Mouse (Mus musculus) heart, adult 2 months (tissue): ENCODE measurements around the gene Fam98b.

Experiments
- CTCF ChIP-seq: fragments of 200-600 bp; IDR thresholded peaks from 2 replicates; pipeline ENCODE4 v1.8.1; 2022; ENCODE audit warnings: antibody characterized with exemption, mild to moderate bottlenecking, moderate library complexity
- POLR2A ChIP-seq: fragments of 200-500 bp; IDR thresholded peaks from 2 replicates; pipeline ENCODE4 v1.6.1; 2011; ENCODE audit warnings: mild to moderate bottlenecking, low read depth, low read length, control low read depth; ENCODE audit not compliant: insufficient read depth

- TF ChIP-seq CTCF (no peak), POLR2A (no peak)
Observed at GRCm38 (mm10) chr2:117241953-117242352, 7.6 kb upstream of the Fam98b start.
